Comparison of ENCODE assay signal across 23 mouse cellular contexts in the genomic region with DNA sequence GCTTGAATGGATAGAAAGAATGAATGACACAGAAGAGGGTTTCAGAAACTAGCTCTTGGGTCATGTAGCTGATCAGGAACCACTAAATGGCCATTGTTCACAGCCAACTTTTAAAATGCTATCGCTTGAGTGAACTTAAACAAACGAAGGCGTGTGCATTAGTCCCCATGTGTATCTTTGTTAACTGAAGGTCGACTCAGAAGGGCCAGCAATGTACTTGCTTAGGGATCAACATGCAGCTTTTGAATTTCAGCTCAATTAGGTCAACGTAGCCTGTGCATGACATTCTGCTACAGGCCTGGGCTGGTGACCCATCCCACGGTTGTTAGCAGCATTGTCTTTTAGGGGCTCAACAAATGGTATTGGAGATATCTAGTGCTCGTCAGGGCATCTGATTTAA.
"Had no signal": no experiment of that assay in that cellular context is flagged by ENCODE, and none has a peak within 500 bp of the region (broad histone marks: within the 10 kb centered on the region; RNA-seq: fewer than 3 reads in every experiment).

No protein-coding gene starts in this region.

- H3K4me1 ChIP-seq: hindbrain, embryonic 12.5 days; intestine, embryonic 15.5 days had no signal

- H3K4me3 ChIP-seq: heart, adult 2 months; heart, embryonic 12.5 days; hindbrain, embryonic 10.5 days; hindbrain, embryonic 12.5 days; intestine, embryonic 15.5 days; layer of hippocampus, adult 2 months; left cerebral cortex, adult 2 months; limb, embryonic 10.5 days; limb, embryonic 12.5 days had no signal

- H3K27ac ChIP-seq: heart, adult 2 months; hindbrain, embryonic 10.5 days; hindbrain, embryonic 12.5 days; hindbrain, embryonic 14.5 days; intestine, embryonic 15.5 days; layer of hippocampus, adult 2 months; left cerebral cortex, adult 2 months; limb, embryonic 12.5 days had no signal

- DNase-seq: gastrocnemius, postnatal 14 days; heart, adult 2 months; heart, postnatal 10 days; heart, postnatal 4 days; kidney, adult 18-20 months; kidney, adult 8-10 months; kidney, postnatal 10 days; kidney, postnatal 25 days; kidney, postnatal 4 days; liver had no signal

- H3K27me3 ChIP-seq: heart, embryonic 12.5 days; hindbrain, embryonic 12.5 days; intestine, embryonic 15.5 days; limb, embryonic 12.5 days had no signal

- H3K9me3 ChIP-seq: heart, embryonic 12.5 days; hindbrain, embryonic 10.5 days; hindbrain, embryonic 12.5 days; intestine, embryonic 15.5 days; limb, embryonic 10.5 days; limb, embryonic 12.5 days had no signal

- H3K4me2 ChIP-seq: heart, embryonic 12.5 days; hindbrain, embryonic 12.5 days; hindbrain, embryonic 14.5 days; intestine, embryonic 15.5 days; limb, embryonic 12.5 days; liver, embryonic 11.5 days had no signal

- ATAC-seq: hindbrain, embryonic 16.5 days; inflammation-experienced regulatory T-cells, adult 6 months; intestine, embryonic 15.5 days; intestine, postnatal 0 days had no signal

- H3K9ac ChIP-seq: heart, embryonic 12.5 days; hindbrain, embryonic 12.5 days; hindbrain, embryonic 14.5 days; intestine, embryonic 15.5 days; limb, embryonic 12.5 days had no signal

- H3K36me3 ChIP-seq: heart, embryonic 12.5 days; hindbrain, embryonic 10.5 days; hindbrain, embryonic 12.5 days; intestine, embryonic 15.5 days; limb, embryonic 10.5 days; limb, embryonic 12.5 days had no signal
